Mouse (Mus musculus) frontal cortex, postnatal 36 days (tissue): Measurements from ENCODE around the gene Gabarap.

Experiments
- DNase-seq, 2 experiments: peaks; one replicate each; pipeline ENCODE4 v3.0.0; 2022; ENCODE audit warnings: low spot score in 2 of 2

Gene Gabarap

DNA sequence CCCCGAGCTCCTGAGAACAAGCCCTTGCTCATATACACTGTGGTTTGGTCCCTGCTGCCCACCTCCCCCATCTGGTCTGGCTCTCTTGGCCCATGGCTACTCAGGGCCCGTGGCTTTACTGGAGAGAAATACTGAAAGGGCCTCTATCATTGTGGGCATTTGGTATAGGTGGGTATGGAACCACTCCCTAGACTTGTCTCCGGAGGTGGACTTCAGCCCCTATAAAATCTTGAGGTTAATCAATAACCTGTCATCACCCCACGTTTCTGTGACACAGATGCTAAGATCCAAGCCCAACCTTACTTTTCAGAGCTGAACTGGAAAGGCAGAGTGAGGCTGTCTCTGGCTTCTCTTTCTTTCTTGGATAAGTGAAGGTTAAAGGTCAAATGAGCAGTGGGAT is 22.1 kb upstream of the Gabarap start:
- no peak for DNase-seq

DNA sequence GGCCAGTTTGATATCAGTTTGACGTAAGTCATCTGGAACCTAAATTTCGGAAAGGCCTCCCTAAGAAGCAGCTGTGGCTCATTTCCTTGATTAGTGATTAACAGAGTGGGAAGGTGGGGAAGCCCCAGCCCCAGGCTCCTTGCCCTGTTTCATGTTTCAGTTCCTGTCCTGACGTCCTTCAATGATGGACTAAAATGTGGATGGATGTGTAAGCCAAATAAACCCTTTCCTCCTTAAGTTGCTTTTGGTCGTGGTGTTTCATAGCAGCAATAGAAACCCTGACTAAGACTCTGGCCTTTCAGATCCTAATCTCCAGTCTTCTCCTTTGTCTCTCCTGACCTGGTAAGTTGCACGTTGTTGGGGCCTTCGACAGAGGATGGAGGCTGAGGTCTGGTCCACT is 20.7 kb upstream of the Gabarap start:
- DNase-seq = no peak

DNA sequence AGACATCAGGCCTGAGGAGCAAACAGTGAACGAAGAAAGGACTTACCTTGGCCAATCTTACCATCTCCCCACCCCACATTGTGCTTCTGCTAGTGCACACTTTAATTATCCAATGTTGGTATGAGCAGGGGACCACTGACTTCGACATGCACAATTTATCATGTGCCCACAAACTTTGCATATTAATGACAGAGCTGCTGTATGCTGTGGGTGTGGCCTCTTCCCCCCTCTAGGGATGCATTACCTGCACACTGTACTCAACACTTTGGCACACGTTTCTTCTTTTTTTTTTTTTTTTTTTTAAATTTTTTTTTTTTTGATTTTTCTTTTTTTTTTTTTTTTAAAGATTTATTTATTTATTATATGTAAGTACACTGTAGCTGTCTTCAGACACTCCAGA is 20.2 kb upstream of the Gabarap start:
- DNase-seq = no peak

DNA sequence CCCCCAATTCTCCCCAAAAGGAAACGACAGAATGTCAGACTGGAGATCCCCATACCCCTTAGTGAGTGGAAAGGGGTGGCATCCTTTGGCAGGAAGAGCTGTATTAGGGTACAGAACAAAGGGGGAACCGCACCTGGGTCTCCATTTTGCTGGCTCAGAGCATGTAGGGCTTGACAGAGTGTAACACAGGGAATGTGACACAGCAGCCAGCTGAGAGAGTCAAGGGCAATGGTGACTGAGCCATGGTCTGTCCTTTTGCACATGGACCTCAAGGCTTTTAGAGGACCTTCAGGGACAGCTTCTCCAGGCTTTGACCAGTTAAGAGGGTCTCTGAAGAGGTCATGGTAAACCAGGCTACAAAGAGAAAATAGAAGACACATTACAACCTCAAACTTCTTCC is 16.0 kb upstream of the Gabarap start:
- DNase-seq = no peak

DNA sequence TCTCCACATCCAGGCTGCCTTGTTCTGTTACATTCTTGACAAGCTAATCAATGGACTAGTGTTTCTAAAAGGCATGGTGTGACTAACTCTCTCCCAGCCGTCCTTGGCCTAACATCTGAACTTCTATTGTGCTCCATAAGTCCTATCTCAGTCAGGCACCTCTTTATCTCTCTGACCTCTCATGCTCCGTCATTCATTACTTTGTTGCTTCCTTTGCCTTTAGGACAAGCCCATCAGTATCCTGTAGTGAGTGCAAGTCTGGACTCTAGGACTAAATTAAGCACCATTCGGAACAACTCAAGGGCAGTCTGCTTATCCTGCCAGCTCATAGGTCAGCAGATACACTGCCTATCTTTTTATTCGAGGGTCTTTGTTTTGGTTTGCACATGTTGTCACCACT is 14.7 kb upstream of the Gabarap start:
- DNase-seq = no peak

DNA sequence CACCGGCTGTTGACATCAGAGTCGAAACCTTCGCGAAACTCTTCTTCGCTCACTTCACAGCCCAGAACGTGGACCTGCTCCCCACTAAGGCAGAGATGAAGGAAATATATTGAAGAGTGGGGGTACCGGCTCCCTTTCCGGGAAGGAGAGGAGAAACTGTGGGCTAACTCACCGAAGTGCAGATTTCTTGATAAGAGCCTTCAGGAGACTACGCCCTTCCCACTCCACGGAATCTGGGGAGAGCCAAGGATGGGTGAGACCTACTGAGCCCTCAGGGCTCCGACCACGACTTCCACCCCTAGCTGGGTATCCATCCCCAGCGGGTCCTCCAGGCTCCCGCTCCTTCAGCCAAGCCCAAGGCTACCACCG is 11.1 kb upstream of the Gabarap start:
- DNase-seq = no peak

DNA sequence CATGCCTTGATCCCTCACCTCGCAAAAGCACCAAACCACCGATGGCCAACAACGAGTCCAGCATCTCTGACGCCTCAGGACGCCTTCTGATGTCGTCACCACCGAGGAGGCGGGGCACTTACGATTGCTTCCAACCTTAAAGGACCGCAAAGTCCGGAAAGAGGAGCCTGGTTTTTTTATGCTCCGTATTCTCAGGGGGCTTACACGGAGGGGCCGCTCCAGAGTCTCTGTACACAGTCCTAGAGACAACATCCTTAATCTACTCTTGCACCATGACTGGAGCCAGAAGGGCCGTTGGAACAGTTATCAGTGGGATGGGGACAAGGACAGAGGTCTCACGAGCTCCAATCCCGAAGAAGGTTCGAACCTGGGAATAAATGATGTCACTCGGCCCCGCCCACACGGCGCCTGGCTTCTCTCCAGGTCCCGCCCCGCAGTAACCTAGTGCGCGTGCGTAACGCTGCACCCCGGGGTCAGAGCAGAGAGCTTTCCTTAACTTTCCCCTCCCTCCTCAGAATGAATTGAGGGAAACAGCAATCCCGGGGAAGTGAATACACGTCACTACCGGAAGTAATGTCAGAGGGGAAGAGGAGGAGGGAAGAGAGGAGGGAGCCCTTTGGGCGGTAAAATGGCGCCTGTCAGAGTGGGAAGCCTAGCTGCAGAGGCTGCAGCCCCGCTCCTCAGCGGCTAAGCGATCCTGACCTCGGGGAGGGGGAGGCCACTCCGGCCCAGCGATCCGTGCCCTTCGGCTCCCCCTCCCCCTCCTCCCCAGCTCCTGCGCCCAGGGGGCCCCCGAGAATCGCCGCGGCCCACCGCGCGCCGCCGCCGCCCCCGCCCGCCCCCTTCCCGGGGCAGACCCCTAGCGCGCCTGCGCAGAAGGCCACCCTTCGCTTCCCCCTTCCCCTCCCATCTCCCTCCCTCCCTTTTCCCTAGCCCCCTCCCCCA is 10.5 kb upstream of the Gabarap start:
- DNase-seq = peak; percentile 99 to 100

DNA sequence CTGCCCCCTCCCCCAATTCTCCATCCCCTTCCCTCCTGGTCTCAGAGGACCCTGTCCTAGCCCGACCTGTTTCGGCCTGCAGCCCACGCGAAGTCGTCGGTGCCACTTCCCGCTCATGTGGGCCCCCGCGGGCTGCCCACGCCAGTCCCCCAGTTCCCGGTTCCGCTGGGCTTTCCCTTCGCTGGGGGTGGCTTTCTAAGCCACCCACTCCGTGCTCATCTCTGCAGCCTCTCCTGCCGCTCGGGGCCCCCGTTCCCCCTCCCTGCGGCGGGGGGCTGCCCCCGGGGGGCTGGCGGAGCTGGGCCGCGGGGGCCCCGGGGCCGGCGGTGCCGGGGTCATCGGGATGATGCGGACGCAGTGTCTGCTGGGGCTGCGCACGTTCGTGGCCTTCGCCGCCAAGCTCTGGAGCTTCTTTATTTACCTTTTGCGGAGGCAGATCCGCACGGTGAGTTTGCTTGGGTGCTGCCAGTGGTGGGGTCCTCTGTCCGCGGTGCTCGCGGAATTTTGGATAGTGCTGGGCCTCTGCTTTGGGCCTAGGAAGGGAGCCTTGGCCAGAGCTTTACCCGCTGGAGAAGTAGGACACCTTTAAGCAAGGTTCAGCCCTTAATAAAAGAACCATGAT is 9.7 kb upstream of the Gabarap start, which contains the start of gene Ctdnep1:
Gene Ctdnep1 (plus strand): TSS at position 16 of the 622 bp plus-strand sequence.
- DNase-seq = no peak

DNA sequence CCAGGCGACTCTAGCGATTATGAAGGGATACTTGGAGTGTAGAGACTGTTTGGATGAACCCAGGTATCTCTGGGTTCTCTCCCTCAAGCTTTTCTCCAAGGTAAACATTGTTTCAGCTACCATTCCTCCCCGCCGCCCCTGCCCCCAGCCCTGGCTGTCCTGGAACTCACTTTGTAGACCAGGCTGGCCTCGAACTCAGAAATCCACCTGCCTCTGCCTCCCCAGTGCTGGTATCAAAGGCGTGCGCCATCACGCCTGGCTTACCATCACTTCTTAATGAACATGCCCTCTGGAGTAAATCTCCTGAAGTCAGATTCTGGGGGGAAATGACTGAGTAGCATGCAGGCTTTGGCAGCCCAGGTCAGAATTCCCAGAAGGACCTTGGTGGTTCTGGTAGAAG is 8.7 kb upstream of the Gabarap start, which contains the start of gene Elp5:
Gene Elp5 (minus strand): TSS at position 293 of the 400 bp plus-strand sequence.
- DNase-seq = no peak

DNA sequence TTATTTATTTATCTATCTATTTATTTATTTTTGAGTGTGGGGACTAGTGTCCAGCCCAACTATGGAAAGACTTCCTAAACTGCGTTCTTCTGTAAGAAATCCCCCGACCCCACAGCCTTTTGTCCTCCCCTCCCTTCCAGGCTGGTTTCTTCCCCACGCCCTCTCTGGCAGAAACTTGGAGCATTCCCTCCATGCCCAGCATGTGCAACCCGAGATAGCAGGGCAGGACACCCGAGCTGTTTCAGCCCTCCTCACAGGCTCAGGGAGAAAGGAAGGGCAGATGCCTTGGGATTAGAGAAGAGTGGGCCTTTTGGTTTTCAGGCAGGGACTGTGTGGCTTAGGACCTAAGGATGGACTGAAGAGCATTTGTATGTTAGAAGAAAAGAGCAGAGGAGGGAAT is 8.1 kb upstream of the Gabarap start:
- no peak for DNase-seq

DNA sequence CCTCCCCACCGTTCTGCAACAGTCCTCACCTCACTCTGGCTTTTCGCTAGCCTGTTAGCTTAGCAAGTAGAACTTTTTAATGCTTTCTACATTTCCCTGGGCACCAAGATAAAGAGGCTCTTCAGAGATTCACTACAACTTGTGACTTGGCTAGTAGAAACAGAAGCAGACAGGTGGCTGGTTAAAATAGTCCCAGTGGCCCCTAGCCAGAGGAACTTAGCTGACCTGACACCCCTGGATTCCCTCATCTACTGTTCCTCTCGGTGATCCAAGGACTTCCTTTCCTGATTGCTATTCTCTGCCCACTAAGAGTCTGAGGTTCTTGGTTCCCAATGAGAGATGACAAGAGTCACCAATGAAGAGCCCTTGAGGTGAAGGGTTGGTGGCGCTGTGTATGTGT is 7.6 kb upstream of the Gabarap start:
- DNase-seq = no peak

DNA sequence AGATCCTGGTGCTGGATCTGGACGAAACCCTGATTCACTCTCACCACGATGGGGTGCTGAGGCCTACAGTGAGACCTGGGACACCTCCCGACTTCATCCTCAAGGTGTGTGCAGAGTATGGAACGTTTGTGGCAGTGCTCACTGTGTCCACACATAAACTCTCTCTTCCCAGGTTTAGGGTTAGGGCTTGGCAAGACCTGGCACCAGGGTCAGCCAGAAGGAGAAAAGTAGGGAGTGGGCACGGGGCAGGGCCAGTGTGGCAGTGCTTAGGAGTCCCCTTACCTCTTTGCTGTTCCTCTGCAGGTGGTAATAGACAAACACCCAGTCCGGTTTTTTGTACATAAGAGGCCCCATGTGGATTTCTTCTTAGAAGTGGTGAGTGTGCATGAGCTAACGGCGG is 6.5 kb upstream of the Gabarap start:
- no peak for DNase-seq

DNA sequence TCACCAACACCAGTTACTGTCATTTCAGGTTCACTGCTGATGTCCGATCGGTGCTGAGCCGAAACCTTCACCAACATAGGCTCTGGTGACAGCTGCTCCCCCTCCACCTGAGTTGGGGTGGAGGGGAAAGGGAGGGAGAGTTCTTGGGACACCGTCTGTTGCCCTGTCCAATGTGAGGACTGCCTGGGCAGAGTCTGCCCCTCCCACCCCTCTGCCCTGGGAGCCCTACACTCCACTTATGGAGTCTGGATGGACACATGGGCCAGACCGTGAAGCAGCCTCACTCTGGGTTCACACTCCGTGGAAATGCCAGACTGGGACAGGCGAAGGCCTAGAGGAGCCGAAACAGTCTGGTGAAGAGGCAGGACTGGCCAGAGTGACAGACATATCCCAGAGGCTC is 994 bp upstream of the Gabarap start:
- DNase-seq = no peak

DNA sequence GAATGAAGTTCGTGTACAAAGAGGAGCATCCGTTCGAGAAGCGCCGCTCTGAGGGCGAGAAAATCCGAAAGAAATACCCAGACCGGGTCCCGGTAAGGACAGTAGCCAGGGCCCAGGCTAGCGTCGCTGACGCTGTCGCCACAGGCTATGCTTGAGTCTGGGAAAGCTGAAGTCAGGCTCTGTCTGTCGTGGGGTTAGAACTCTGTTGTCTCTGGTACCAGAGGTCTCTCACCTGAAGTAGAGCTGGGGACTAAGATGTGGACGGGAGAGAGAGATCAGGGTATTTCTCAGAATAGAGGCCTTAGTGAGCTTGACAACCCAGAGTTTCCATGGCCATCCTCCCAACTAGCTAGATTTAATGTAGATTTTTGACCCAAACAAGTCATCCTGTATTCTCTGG is 768 bp downstream of the Gabarap start:
- no peak for DNase-seq

DNA sequence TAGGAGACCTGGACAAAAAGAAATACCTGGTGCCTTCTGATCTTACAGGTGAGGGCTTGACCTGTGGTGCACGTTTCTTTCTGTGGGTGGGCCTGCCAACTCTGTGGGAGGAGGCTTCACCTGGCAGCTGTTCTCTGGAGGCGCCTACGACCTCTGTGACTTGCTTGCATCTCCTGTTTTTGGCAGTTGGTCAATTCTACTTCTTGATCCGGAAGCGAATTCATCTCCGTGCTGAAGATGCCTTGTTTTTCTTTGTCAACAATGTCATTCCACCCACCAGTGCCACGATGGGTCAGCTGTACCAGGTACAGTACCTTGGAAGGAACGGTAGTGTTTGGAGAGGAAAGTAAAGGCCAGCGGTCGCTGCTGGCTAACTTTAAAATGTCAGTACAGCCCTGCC is 1.5 kb downstream of the Gabarap start:
- DNase-seq = no peak

DNA sequence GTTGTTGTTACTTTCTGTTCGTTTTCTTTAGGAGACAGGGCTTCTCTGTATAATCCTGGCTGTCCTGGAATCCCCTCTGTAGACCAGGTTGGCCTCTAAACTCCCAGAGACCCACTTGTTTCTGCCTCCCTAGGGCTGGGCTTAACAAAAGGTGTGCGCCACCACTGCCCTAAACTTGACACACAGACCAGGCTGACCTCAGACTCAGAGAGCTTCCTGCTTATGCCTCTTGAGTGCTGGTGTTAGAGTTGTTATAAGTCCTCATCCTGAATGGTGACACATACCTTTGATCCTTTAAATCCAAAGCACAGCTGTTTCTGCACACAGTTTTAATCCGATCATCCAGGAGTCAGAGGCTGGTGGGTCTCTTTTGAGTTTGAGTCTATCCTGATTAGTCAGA is 2.0 kb downstream of the Gabarap start:
- no peak for DNase-seq

DNA sequence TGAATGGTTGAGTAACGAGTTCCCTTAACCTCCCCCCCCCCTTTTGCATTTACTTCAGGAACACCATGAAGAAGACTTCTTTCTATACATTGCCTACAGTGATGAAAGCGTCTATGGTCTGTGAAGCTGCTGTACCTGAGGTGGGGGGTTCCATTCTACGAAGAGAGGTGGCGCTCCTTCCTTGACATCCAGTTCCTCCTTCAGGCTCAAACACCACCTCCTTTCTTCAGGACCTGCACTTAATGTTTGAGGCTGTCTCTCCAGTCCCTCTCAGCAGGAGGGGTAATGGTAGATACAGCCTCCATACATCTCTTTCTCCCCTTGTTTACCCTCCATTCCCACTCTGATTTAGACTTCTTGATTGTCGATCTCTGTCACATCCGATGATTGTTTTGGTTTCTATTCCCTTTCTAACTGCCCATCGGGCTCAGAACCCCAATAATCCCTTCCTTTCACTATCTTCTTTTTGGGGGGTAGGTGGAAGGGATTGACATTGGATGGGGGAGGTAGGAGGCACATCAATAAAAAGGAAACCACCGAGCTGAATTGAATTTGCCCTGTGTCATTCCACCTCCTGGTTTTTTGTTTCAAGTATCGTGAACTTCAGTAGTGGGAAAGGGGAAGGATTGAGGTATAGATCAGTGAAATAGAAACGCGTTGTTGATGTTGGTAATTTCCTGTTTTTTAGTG is 3.6 kb downstream of the Gabarap start:
- no peak for DNase-seq

DNA sequence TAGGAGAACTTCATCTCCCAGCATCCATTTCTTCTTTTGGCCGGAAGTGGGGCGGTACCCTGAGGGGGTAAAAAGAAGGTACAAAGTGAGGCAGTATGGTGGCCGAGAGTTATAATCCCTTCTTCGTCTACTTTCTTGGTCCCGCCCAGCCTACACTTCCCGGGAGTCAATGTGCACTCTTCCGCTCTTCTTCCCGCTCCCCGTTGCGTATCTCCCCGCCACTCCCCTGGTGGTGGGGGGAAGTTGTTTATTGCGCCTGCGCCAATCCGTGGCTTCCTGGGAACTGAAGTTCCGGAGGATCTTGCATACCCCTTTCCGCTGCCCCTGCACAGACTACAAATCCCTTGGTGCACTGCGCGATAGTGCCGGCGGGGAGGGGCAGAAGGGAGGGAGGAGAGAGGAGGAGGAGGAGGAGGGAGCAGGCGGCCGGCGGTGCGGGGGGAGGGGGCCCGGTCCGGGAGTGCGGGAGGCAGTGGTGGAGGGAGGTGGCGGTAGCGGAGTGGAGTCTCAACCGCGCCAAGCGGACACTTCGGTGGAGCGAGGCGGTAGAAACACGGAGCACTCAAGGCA is 4.5 kb downstream of the Gabarap start, which contains the start of gene Phf23:
Gene Phf23 (plus strand): TSS at position 387 of the 570 bp plus-strand sequence.
- peak; percentile 97 to 98 for DNase-seq

DNA sequence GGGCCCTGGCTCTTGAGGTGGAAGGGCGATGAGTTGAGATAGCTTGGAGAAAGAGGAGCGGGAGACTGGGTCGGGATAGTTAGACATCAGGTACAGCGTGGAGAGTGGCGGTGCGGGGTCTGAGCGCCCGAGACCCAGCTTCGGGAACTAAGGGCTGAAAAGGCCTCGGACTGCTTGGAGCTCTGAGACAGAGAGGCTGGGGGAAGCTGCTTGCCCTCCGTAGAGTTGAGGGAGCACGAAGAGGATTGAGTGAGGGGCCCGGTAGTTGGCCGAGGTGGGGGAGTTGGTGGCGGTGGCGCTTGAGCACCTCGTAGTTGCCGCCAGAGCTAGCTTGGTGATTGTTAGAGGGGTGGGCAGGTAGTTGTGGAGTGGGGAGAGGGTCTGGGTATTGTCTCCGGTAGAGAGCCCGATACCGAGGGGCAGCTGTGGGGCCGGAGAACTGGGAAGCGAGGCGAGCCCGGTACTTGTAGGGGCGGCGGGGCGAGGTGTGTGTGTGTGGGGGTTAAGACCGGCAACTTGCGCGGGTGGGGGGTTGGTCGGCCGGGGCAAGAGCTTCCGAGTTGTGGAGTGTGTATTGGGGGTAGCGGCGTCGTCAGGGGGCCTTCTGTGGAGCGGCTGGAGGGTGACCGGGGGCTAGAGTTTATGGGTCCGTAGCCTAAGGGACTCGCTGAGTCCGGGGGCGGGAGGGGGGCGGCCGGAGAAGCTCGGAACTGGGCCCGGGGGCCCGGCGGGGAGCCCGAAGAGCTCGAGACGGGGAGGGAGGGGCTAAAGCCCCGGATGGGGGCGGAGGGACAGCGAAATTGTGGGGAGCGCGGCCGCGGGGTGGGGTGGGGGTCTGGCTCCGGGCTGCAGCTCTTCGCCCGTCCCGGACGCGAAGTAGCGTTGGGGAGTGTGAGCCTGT is 5.5 kb downstream of the Gabarap start:
- no peak for DNase-seq

DNA sequence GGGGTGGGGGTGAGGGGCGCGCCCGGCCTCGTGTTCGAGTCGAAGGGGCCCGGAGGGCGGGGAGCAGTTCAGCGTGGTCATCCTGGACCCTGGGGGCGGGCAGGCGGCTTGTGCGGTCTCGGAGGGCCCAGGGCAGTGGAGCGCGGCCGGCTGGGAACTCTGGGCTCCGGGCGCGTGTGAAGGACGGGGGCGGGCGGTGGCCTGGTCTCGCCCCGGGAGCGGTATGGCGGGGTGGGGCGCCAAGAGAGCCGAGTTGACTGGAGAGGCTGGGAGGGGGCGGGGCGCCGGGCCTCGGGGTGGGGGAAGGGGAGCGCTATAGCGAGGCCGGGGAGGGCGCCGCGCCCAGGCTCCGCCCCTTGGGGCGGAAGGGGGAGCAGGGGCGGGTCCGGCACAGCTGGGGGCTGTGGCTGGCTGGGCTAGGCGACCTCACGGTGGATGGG is 6.1 kb downstream of the Gabarap start:
- peak in 1 of 2 experiments; percentile 54 for DNase-seq
